Mouse (Mus musculus) liver, postnatal 0 days (tissue): ENCODE data around the gene Tarsl2.

Experiments used
- CTCF ChIP-seq: sonication (generic); IDR thresholded peaks from 2 replicates; pipeline ENCODE4 v1.5.1; 2016; ENCODE audit warnings: antibody characterized with exemption, low read depth
- EP300 ChIP-seq: IDR thresholded peaks from 2 replicates; pipeline ENCODE4 v1.6.1; 2016; ENCODE audit warnings: antibody characterized with exemption, low read depth, mild to moderate bottlenecking

GRCm38 (mm10) chr7:65737286-65738040 lies 92.8 kb downstream of the Tarsl2 start:
- TF ChIP-seq CTCF (no peak), EP300 (no peak)
